ENCODE assay signal across 20 mouse cellular contexts in the genomic region with DNA sequence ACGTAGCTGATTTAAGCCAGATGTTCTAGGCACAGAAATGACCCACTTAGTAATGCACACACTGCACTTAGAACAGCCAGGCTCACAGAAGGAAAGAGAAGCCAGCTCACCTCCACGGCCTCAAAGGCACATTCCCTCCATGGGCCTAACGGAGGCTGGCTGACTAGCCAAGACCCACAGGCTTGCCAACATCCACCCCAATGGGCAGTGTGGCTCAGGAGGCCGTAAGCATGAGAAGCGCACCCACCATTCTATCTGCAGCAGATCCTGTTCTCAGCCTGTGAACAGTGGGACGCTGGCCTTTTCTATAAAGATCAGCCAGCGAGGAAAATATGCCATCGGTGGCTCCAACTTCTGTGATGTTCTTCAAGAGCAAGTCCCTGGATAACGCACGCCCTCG. TPM values are rescaled to one million over a fixed set of nuclear protein-coding genes. Genes with fewer than 3 reads are reported as not detected.
DNase-seq lines count a peak whose midpoint lies in the region; ATAC-seq and TF ChIP-seq lines count a peak whose summit lies in the region.
"Had no signal": no experiment of that assay in that cellular context is flagged by ENCODE, and none has a peak within 500 bp of the region (broad histone marks: within the 10 kb centered on the region; RNA-seq: fewer than 3 reads in every experiment).

No protein-coding gene starts in this region.

- H3K27me3 ChIP-seq in hindbrain, embryonic 11.5 days (ENCODE audit: control insufficient read depth, insufficient read depth, low read length): peaks cover 63% of the 10 kb centered on the region
- peaks cover 42% of the 10 kb centered on the region for H3K27me3 ChIP-seq in hindbrain, embryonic 14.5 days (ENCODE audit: control insufficient read depth, insufficient read depth, low read length)
- no peaks in the 10 kb centered on the region; the same call in 1 of the 2 replicates for H3K27me3 ChIP-seq in stomach, embryonic 16.5 days (ENCODE audit: control insufficient read depth, insufficient read depth, low read length)
- no peaks in the 10 kb centered on the region for H3K27me3 ChIP-seq in stomach, postnatal 0 days (ENCODE audit: control insufficient read depth, insufficient read depth, low read length)
- H3K27me3 ChIP-seq in hindbrain, embryonic 15.5 days: peaks cover 13% of the 10 kb centered on the region
- H3K27me3 ChIP-seq: Patski had no signal

- 82% methylated on average over 11 of the region's 11 CpGs for WGBS in hindbrain, embryonic 11.5 days
- WGBS in hindbrain, embryonic 14.5 days: 83% methylated on average over 11 of the region's 11 CpGs
- WGBS in stomach, embryonic 16.5 days: 90% methylated on average over 11 of the region's 11 CpGs
- WGBS in stomach, postnatal 0 days: 84% methylated on average over 11 of the region's 11 CpGs
- 83% methylated on average over 11 of the region's 11 CpGs for WGBS in hindbrain, embryonic 15.5 days

- peak; percentile 10 for DNase-seq in hindbrain, embryonic 11.5 days (ENCODE audit: low spot score)
- no peak for DNase-seq in hindbrain, embryonic 14.5 days (ENCODE audit: low spot score)
- no peak for DNase-seq in stomach, postnatal 0 days (ENCODE audit: low spot score)
- DNase-seq in thymus, postnatal 14 days: no peak
- no peak for DNase-seq in cerebellum, postnatal 4 days (ENCODE audit: low spot score in 2 of 2)
- DNase-seq: adrenal gland, postnatal 14 days; cerebellum, adult 18-20 months; gastrocnemius, postnatal 25 days; heart, postnatal 14 days; lung, postnatal 10 days had no signal

- H3K4me1 ChIP-seq in hindbrain, embryonic 11.5 days (replicated peaks; ENCODE audit: control insufficient read depth, insufficient read depth, low read length): peaks cover 15% of the 10 kb centered on the region
- H3K4me1 ChIP-seq in hindbrain, embryonic 14.5 days (replicated peaks; ENCODE audit: control insufficient read depth, insufficient read depth, low read length): peaks cover 29% of the 10 kb centered on the region
- peaks cover 29% of the 10 kb centered on the region for H3K4me1 ChIP-seq in stomach, embryonic 16.5 days (ENCODE audit: control insufficient read depth, insufficient read depth, low read length)
- peaks cover 11% of the 10 kb centered on the region for H3K4me1 ChIP-seq in stomach, postnatal 0 days (replicated peaks; ENCODE audit: control insufficient read depth, insufficient read depth)
- peaks cover 40% of the 10 kb centered on the region for H3K4me1 ChIP-seq in hindbrain, embryonic 15.5 days (replicated peaks)

- no peak for TF ChIP-seq CTCF in stomach, postnatal 0 days (IDR thresholded peaks at IDR 0.05; ENCODE audit: low read depth)

- no peaks in the 10 kb centered on the region for H3K36me3 ChIP-seq in hindbrain, embryonic 11.5 days (ENCODE audit: control insufficient read depth, insufficient read depth, low read length)
- H3K36me3 ChIP-seq in hindbrain, embryonic 14.5 days (replicated peaks; ENCODE audit: control insufficient read depth, insufficient read depth): peaks cover 9% of the 10 kb centered on the region
- H3K36me3 ChIP-seq in stomach, embryonic 16.5 days (ENCODE audit: control insufficient read depth, insufficient read depth, low read length): no peaks in the 10 kb centered on the region
- peaks cover 34% of the 10 kb centered on the region for H3K36me3 ChIP-seq in stomach, postnatal 0 days (ENCODE audit: control insufficient read depth, insufficient read depth, low read length)
- H3K36me3 ChIP-seq in hindbrain, embryonic 15.5 days: no peaks in the 10 kb centered on the region
- H3K36me3 ChIP-seq: heart, embryonic 10.5 days; intestine, embryonic 15.5 days had no signal

- ATAC-seq in hindbrain, embryonic 11.5 days (ENCODE audit: low FRiP score): no peak
- no peak for ATAC-seq in hindbrain, embryonic 14.5 days (ENCODE audit: low FRiP score)
- no peak for ATAC-seq in stomach, embryonic 16.5 days (ENCODE audit: insufficient read depth, low FRiP score)
- ATAC-seq in stomach, postnatal 0 days (ENCODE audit: low FRiP score, low TSS enrichment): no peak
- ATAC-seq in hindbrain, embryonic 15.5 days (ENCODE audit: low FRiP score, low read depth): no peak
- ATAC-seq: activated CD4-positive, CD25-positive, alpha-beta regulatory T cell, adult 4 months; intestine, embryonic 15.5 days; midbrain, embryonic 16.5 days; Patski had no signal

- H3K9me3 ChIP-seq in hindbrain, embryonic 11.5 days (ENCODE audit: control insufficient read depth, low read length): no peaks in the 10 kb centered on the region
- no peaks in the 10 kb centered on the region for H3K9me3 ChIP-seq in hindbrain, embryonic 14.5 days (ENCODE audit: control insufficient read depth, low read length)
- H3K9me3 ChIP-seq in stomach, embryonic 16.5 days (replicated peaks; ENCODE audit: control insufficient read depth, low read length): no peaks in the 10 kb centered on the region
- no peaks in the 10 kb centered on the region for H3K9me3 ChIP-seq in stomach, postnatal 0 days (ENCODE audit: control insufficient read depth, low read length)
- no peaks in the 10 kb centered on the region for H3K9me3 ChIP-seq in hindbrain, embryonic 15.5 days
- H3K9me3 ChIP-seq: heart, embryonic 10.5 days; intestine, embryonic 15.5 days; kidney, embryonic 15.5 days; liver, embryonic 15.5 days; megakaryocyte, embryonic 14.5 days had no signal

- no peak overlapping the region for H3K9ac ChIP-seq in hindbrain, embryonic 11.5 days (ENCODE audit: low read depth, low read length)
- H3K9ac ChIP-seq in hindbrain, embryonic 14.5 days: no peak overlapping the region
- 0 out of 2 replicates have a peak overlapping the region, but pooled peaks have one; percentile 17 for H3K9ac ChIP-seq in stomach, embryonic 16.5 days (ENCODE audit: low read length)
- no peak overlapping the region for H3K9ac ChIP-seq in stomach, postnatal 0 days (ENCODE audit: low read length)
- no peak overlapping the region for H3K9ac ChIP-seq in hindbrain, embryonic 15.5 days
- H3K9ac ChIP-seq: intestine, embryonic 15.5 days; kidney, embryonic 15.5 days; liver, embryonic 15.5 days had no signal

- no peak overlapping the region for H3K4me3 ChIP-seq in hindbrain, embryonic 11.5 days (ENCODE audit: low read depth, low read length)
- H3K4me3 ChIP-seq in hindbrain, embryonic 14.5 days (replicated peaks; ENCODE audit: low read length): no peak overlapping the region
- H3K4me3 ChIP-seq in stomach, embryonic 16.5 days (replicated peaks; ENCODE audit: low read length): no peak overlapping the region
- no peak overlapping the region for H3K4me3 ChIP-seq in stomach, postnatal 0 days (ENCODE audit: low read depth, low read length)
- no peak overlapping the region for H3K4me3 ChIP-seq in hindbrain, embryonic 15.5 days
- H3K4me3 ChIP-seq: intestine, embryonic 15.5 days; kidney, embryonic 15.5 days; liver, embryonic 15.5 days; megakaryocyte, embryonic 14.5 days had no signal

- H3K27ac ChIP-seq in hindbrain, embryonic 11.5 days (ENCODE audit: low read depth, low read length): no peak overlapping the region; the same call in 1 of the 2 replicates
- H3K27ac ChIP-seq in hindbrain, embryonic 14.5 days: no peak overlapping the region
- no peak overlapping the region for H3K27ac ChIP-seq in stomach, embryonic 16.5 days (ENCODE audit: low read length)
- H3K27ac ChIP-seq in stomach, postnatal 0 days (replicated peaks): no peak overlapping the region
- peak overlapping the region; percentile 40; the same call in 1 of the 2 replicates for H3K27ac ChIP-seq in hindbrain, embryonic 15.5 days (replicated peaks)
- H3K27ac ChIP-seq: intestine, embryonic 15.5 days; kidney, embryonic 15.5 days; liver, embryonic 15.5 days had no signal

- no peak for TF ChIP-seq EP300 in stomach, postnatal 0 days (optimal IDR thresholded peaks at IDR 0.05)

- no peak overlapping the region for H3K4me2 ChIP-seq in hindbrain, embryonic 11.5 days (replicated peaks; ENCODE audit: low read depth, low read length)
- no peak overlapping the region for H3K4me2 ChIP-seq in hindbrain, embryonic 14.5 days (replicated peaks)
- H3K4me2 ChIP-seq in stomach, embryonic 16.5 days (ENCODE audit: low read depth, low read length): no peak overlapping the region
- no peak overlapping the region for H3K4me2 ChIP-seq in stomach, postnatal 0 days (replicated peaks; ENCODE audit: low read depth)
- no peak overlapping the region for H3K4me2 ChIP-seq in hindbrain, embryonic 15.5 days

RNA-seq across cellular contexts. Expression of a gene that starts 6.0 kb away (rescaled TPM):
- 2.3 and 2.9 TPM in 2 replicates for polyA plus RNA-seq in hindbrain, embryonic 11.5 days (2014; fragmentation: Nextera tagmentation; extraction: Ambion mirVana)
- 0.55 and 0.71 TPM in 2 replicates for polyA plus RNA-seq in hindbrain, embryonic 14.5 days (2014; fragmentation: Nextera tagmentation; extraction: Ambion mirVana)
- polyA plus RNA-seq in stomach, embryonic 16.5 days (2015; fragmentation: Nextera tagmentation; extraction: Ambion mirVana): 3.2 and 4.1 TPM in 2 replicates
- 1.7 and 2.0 TPM in 2 replicates for polyA plus RNA-seq in stomach, postnatal 0 days (2015; fragmentation: Nextera tagmentation; extraction: Ambion mirVana)
- polyA plus RNA-seq in hindbrain, embryonic 15.5 days (2015; fragmentation: Nextera tagmentation; extraction: Ambion mirVana): 1.2 and 1.7 TPM in 2 replicates

RNA-seq across cellular contexts. Expression of a gene that starts 15.5 kb away (rescaled TPM):
- polyA plus RNA-seq in hindbrain, embryonic 11.5 days (2014; fragmentation: Nextera tagmentation; extraction: Ambion mirVana): 5.3 and 5.4 TPM in 2 replicates
- 3.8 and 5.1 TPM in 2 replicates for polyA plus RNA-seq in hindbrain, embryonic 14.5 days (2014; fragmentation: Nextera tagmentation; extraction: Ambion mirVana)
- polyA plus RNA-seq in stomach, embryonic 16.5 days (2015; fragmentation: Nextera tagmentation; extraction: Ambion mirVana): 6.0 and 8.3 TPM in 2 replicates
- 4.0 and 4.3 TPM in 2 replicates for polyA plus RNA-seq in stomach, postnatal 0 days (2015; fragmentation: Nextera tagmentation; extraction: Ambion mirVana)
- polyA plus RNA-seq in hindbrain, embryonic 15.5 days (2015; fragmentation: Nextera tagmentation; extraction: Ambion mirVana): 3.1 and 3.6 TPM in 2 replicates

RNA-seq across cellular contexts. Expression of a gene that starts 29.1 kb away (rescaled TPM):
- 19.7 and 20.5 TPM in 2 replicates for polyA plus RNA-seq in hindbrain, embryonic 11.5 days (2014; fragmentation: Nextera tagmentation; extraction: Ambion mirVana)
- 17.8 and 18.1 TPM in 2 replicates for polyA plus RNA-seq in hindbrain, embryonic 14.5 days (2014; fragmentation: Nextera tagmentation; extraction: Ambion mirVana)
- 14.4 and 14.5 TPM in 2 replicates for polyA plus RNA-seq in stomach, embryonic 16.5 days (2015; fragmentation: Nextera tagmentation; extraction: Ambion mirVana)
- polyA plus RNA-seq in stomach, postnatal 0 days (2015; fragmentation: Nextera tagmentation; extraction: Ambion mirVana): 6.8 and 8.3 TPM in 2 replicates
- 13.6 and 16.1 TPM in 2 replicates for polyA plus RNA-seq in hindbrain, embryonic 15.5 days (2015; fragmentation: Nextera tagmentation; extraction: Ambion mirVana)

RNA-seq across cellular contexts. Expression of a gene that starts 30.7 kb away (rescaled TPM):
- 47.9 and 51.1 TPM in 2 replicates for polyA plus RNA-seq in hindbrain, embryonic 11.5 days (2014; fragmentation: Nextera tagmentation; extraction: Ambion mirVana)
- polyA plus RNA-seq in hindbrain, embryonic 14.5 days (2014; fragmentation: Nextera tagmentation; extraction: Ambion mirVana): 55.2 and 62.1 TPM in 2 replicates
- 53.7 and 54.1 TPM in 2 replicates for polyA plus RNA-seq in stomach, embryonic 16.5 days (2015; fragmentation: Nextera tagmentation; extraction: Ambion mirVana)
- polyA plus RNA-seq in stomach, postnatal 0 days (2015; fragmentation: Nextera tagmentation; extraction: Ambion mirVana): 45.1 and 49.9 TPM in 2 replicates
- polyA plus RNA-seq in hindbrain, embryonic 15.5 days (2015; fragmentation: Nextera tagmentation; extraction: Ambion mirVana): 62.5 and 65.9 TPM in 2 replicates

RNA-seq across cellular contexts. Expression of a gene that starts 54.1 kb away (rescaled TPM):
- polyA plus RNA-seq in hindbrain, embryonic 11.5 days (2014; fragmentation: Nextera tagmentation; extraction: Ambion mirVana): 60.5 and 61.5 TPM in 2 replicates
- 17.4 and 20.1 TPM in 2 replicates for polyA plus RNA-seq in hindbrain, embryonic 14.5 days (2014; fragmentation: Nextera tagmentation; extraction: Ambion mirVana)
- 62.4 and 69.5 TPM in 2 replicates for polyA plus RNA-seq in stomach, embryonic 16.5 days (2015; fragmentation: Nextera tagmentation; extraction: Ambion mirVana)
- 82.8 and 86.6 TPM in 2 replicates for polyA plus RNA-seq in stomach, postnatal 0 days (2015; fragmentation: Nextera tagmentation; extraction: Ambion mirVana)
- polyA plus RNA-seq in hindbrain, embryonic 15.5 days (2015; fragmentation: Nextera tagmentation; extraction: Ambion mirVana): 18.8 and 24.5 TPM in 2 replicates
